In genomic region chr3:123320341-123320740, GRCm38 (mm10) we compare ENCODE assay signal across 18 mouse cellular contexts.
"Had no signal": no experiment of that assay in that cellular context is flagged by ENCODE, and none has a peak within 500 bp of the region (broad histone marks: within the 10 kb centered on the region; RNA-seq: fewer than 3 reads in every experiment).

No protein-coding gene starts in this region.

- H3K9me3 ChIP-seq: kidney, embryonic 15.5 days; liver, embryonic 13.5 days; neural tube, embryonic 13.5 days had no signal

- H3K27ac ChIP-seq: kidney, embryonic 15.5 days; left cerebral cortex, adult 2 months; liver, embryonic 13.5 days; neural tube, embryonic 13.5 days; stomach, postnatal 0 days had no signal

- H3K4me1 ChIP-seq: kidney, embryonic 15.5 days; neural tube, embryonic 13.5 days had no signal

- H3K36me3 ChIP-seq: kidney, embryonic 15.5 days; liver, embryonic 13.5 days; neural tube, embryonic 13.5 days had no signal

- DNase-seq: kidney, adult 2 months; kidney, postnatal 10 days; kidney, postnatal 36 days; layer of hippocampus, postnatal 36 days; liver, embryonic 13.5 days; lung, adult 2 months; lung, postnatal 14 days; lung, postnatal 4 days; midbrain, embryonic 14.5 days; right cerebral cortex, postnatal 4 days; thymus, adult 2 months; thymus, postnatal 14 days; thymus, postnatal 4 days had no signal

- H3K4me3 ChIP-seq: kidney, embryonic 15.5 days; left cerebral cortex, adult 2 months; liver, embryonic 13.5 days; neural tube, embryonic 13.5 days had no signal

- H3K9ac ChIP-seq: kidney, embryonic 15.5 days; liver, embryonic 13.5 days; neural tube, embryonic 13.5 days had no signal

- H3K27me3 ChIP-seq: kidney, embryonic 15.5 days; liver, embryonic 13.5 days; neural tube, embryonic 13.5 days had no signal

- H3K4me2 ChIP-seq: kidney, embryonic 15.5 days; liver, embryonic 13.5 days; midbrain, embryonic 11.5 days; neural tube, embryonic 13.5 days had no signal
